Mouse (Mus musculus) stomach, postnatal 0 days (tissue): ENCODE measurements around the gene Ltv1. TPM values are rescaled to one million over a fixed set of nuclear protein-coding genes. Genes with fewer than 3 reads are reported as not detected.

Experiments used
- ATAC-seq: fragments of 200-750 bp; cut with Nextera tagmentation; 2 replicates; pipeline ENCODE4 v1.8.0; 2017; ENCODE audit not compliant: low FRiP score, low TSS enrichment
- DNase-seq: peaks from one replicate; pipeline ENCODE4 v3.0.0-alpha.2; 2016; ENCODE audit warnings: low spot score
- H3K27ac ChIP-seq: fragments of 300-500 bp; sonication (generic); replicated peaks from 2 replicates; pipeline ENCODE4 v1.5.1; 2014; ENCODE audit warnings: mild to moderate bottlenecking, control low read depth
- H3K27me3 ChIP-seq: fragments of 300-500 bp; sonication (generic); 2 replicates; pipeline ENCODE4 v1.6.1; 2014; ENCODE audit warnings: low read length; ENCODE audit not compliant: control insufficient read depth, insufficient read depth
- H3K36me3 ChIP-seq: fragments of 300-500 bp; sonication (generic); 2 replicates; pipeline ENCODE4 v1.6.1; 2014; ENCODE audit warnings: low read length, mixed read lengths; ENCODE audit not compliant: control insufficient read depth, insufficient read depth
- H3K4me1 ChIP-seq: fragments of 300-500 bp; sonication (generic); replicated peaks from 2 replicates; pipeline ENCODE4 v1.6.1; 2014; ENCODE audit warnings: antibody characterized with exemption; ENCODE audit not compliant: control insufficient read depth, insufficient read depth
- H3K4me2 ChIP-seq: fragments of 300-500 bp; sonication (generic); replicated peaks from 2 replicates; pipeline ENCODE4 v1.6.1; 2014; ENCODE audit warnings: low read depth, mild to moderate bottlenecking, control low read depth, moderate library complexity
- H3K4me3 ChIP-seq: fragments of 300-500 bp; sonication (generic); 2 replicates; pipeline ENCODE4 v1.5.1; 2014; ENCODE audit warnings: low read depth, low read length, control low read depth
- H3K9ac ChIP-seq: fragments of 300-500 bp; sonication (generic); 2 replicates; pipeline ENCODE4 v1.6.1; 2014; ENCODE audit warnings: mild to moderate bottlenecking, low read length, control low read depth, mixed read lengths
- H3K9me3 ChIP-seq: fragments of 300-500 bp; sonication (generic); 2 replicates; pipeline ENCODE4 v1.6.1; 2016; ENCODE audit warnings: low read length; ENCODE audit not compliant: control insufficient read depth
- CTCF ChIP-seq: IDR thresholded peaks from 2 replicates; pipeline ENCODE4 v1.5.1; 2016; ENCODE audit warnings: antibody characterized with exemption, low read depth, mild to moderate bottlenecking, moderate library complexity
- EP300 ChIP-seq: optimal IDR thresholded peaks from 2 replicates; pipeline ENCODE3; 2016; ENCODE audit warnings: antibody characterized with exemption
- WGBS: fragments of 180-500 bp; shearing (Covaris S2); extraction: QIAGEN DNeasy Blood & Tissue Kit; methylation state at CpG from one replicate; pipeline ENCODE4 v1.1.7; 2014; 5-methylcytosine and 5-hydroxymethylcytosine counted together
- polyA plus RNA-seq: library from polyadenylated mRNA; unstranded; fragments of >200 nt; fragmentation: Nextera tagmentation; extraction: Ambion mirVana; gene quantifications from 2 replicates; pipeline ENCODE4 v1.2.1, GENCODE M21; 2015

Gene Ltv1
- polyA plus RNA-seq, 1 experiment from 2014 or later, result 63.1 TPM

DNA sequence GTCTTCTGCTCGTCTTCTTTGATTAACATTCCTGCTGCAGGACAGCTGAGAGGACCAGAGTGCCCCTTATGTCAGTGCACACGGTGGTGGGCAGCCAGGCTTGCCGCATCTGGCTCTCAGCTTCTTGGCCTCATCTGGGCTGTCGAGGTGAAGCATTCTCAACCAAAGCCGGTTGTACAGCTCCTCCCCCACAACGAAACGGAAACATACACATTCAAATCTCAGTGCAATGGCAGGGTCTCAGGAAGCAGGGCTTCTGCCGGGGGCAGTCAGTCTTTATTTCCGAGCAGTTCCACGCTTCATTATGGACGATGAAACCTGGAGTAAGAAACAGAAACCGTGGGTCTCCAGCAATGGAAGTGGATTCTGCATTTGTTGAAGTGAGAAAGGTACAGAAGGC lies 21.0 kb upstream of the Ltv1 start:
- Histone ChIP-seq H3K27me3 (no peaks in the 10 kb centered on the region), H3K36me3 (no peaks in the 10 kb centered on the region), H3K9me3 (no peaks in the 10 kb centered on the region), H3K9ac (no peak overlapping the region), H3K4me2 (no peak overlapping the region), H3K4me3 (no peak overlapping the region), H3K27ac (no peak overlapping the region), H3K4me1 (no peaks in the 10 kb centered on the region)
- DNase-seq (no peak), ATAC-seq (no peak)
- WGBS, result 68% methylated on average over 12 of the region's 12 CpGs
- TF ChIP-seq CTCF (no peak), EP300 (no peak)

DNA sequence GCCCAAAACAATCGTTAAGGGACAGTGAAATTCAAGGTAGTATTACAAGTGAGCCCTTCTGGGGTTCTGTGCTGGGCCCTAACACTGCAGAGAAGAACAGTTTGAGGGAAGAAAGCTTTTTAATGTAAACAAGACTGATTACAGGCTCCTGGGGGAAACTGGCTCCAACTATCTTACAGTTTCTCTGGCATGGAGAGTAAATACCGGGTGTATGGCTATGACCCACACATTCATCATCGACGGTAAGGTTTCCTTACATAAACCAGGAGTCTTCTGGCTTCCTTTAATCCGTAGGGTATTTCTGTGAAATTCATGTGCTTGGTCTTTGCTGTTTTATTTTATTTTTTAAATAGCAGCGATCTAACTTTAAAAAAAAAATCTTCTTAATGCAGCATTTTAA lies 19.9 kb upstream of the Ltv1 start:
- TF ChIP-seq EP300 (no peak), CTCF (no peak)
- no peak overlapping the region; the same call in 1 of the 2 replicates for H3K27ac ChIP-seq
- no peak overlapping the region for H3K4me3 ChIP-seq
- DNase-seq, result no peak
- 45% methylated on average over 6 of the region's 6 CpGs for WGBS
- no peak for ATAC-seq
- no peak overlapping the region for H3K4me2 ChIP-seq
- no peak overlapping the region for H3K9ac ChIP-seq
- H3K4me1 ChIP-seq, result no peaks in the 10 kb centered on the region
- H3K36me3 ChIP-seq, result no peaks in the 10 kb centered on the region
- H3K27me3 ChIP-seq, result no peaks in the 10 kb centered on the region
- no peaks in the 10 kb centered on the region for H3K9me3 ChIP-seq

DNA sequence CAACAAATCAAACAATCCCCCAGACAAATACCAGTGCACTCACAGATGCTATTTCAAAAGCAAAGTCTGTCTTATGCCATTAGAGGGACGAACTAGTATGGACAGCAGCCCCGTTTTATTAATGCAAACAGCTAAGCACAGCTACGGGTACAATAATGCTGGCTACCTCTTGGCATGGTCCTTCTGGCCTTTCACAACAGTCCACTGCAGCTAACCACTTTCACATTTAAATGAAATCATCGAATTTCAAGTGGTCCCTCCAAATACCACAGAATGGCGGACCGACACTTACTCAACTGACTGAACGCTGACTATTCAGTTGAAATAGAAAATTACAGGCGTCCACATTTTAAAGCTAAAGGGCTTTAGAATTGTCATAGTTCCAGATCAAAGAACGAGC lies 19.4 kb upstream of the Ltv1 start:
- TF ChIP-seq EP300 (no peak), CTCF (no peak)
- WGBS, result 67% methylated on average over 9 of the region's 9 CpGs
- Histone ChIP-seq H3K9me3 (no peaks in the 10 kb centered on the region), H3K9ac (no peak overlapping the region), H3K27me3 (no peaks in the 10 kb centered on the region), H3K4me2 (no peak overlapping the region), H3K36me3 (no peaks in the 10 kb centered on the region), H3K27ac (no peak overlapping the region), H3K4me1 (no peaks in the 10 kb centered on the region), H3K4me3 (no peak overlapping the region)
- ATAC-seq, result no peak
- no peak for DNase-seq

DNA sequence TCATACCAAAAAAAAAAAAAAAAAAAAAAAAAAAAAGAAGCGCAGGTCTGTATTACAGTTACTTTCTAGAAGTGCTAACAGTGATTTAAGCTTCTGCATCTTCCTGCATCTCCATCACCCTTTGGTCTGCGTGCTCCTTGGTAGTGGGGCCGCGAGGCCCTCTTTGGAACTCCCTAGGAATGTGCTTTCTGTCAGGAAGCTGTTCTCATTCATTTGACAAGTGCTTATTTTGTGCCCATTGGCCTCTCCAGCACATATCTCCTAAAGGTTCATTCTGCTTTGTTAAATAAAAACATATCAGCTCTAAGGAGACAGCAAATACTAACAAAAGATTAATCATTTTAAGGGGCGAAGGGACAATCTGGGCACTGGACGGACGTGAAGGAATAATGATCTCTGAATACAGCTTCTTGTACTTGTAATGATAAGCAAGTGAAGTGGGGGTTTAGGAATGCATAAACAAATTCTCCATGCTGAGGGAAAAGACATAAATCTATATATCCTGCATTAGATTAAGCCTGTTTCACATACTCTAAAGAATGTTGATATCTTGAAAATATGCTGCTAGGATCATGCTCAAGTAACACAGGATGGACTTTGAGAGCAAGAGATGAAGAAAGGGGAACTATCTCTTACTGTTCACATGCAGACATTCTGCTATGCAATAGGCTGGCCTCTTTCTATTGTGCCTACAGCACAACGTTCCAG lies 17.1 kb upstream of the Ltv1 start:
- no peaks in the 10 kb centered on the region for H3K27me3 ChIP-seq
- no peaks in the 10 kb centered on the region for H3K9me3 ChIP-seq
- no peak overlapping the region for H3K9ac ChIP-seq
- H3K27ac ChIP-seq, result no peak overlapping the region; the same call in 1 of the 2 replicates
- 30% methylated on average over 8 of the region's 8 CpGs for WGBS
- H3K4me3 ChIP-seq, result no peak overlapping the region
- H3K4me1 ChIP-seq, result no peaks in the 10 kb centered on the region
- no peak for DNase-seq
- H3K36me3 ChIP-seq, result no peaks in the 10 kb centered on the region
- ATAC-seq, result peak; percentile 21; the same call in 1 of the 2 replicates
- no peak overlapping the region for H3K4me2 ChIP-seq
- TF ChIP-seq CTCF, result no peak
- TF ChIP-seq EP300, result no peak

DNA sequence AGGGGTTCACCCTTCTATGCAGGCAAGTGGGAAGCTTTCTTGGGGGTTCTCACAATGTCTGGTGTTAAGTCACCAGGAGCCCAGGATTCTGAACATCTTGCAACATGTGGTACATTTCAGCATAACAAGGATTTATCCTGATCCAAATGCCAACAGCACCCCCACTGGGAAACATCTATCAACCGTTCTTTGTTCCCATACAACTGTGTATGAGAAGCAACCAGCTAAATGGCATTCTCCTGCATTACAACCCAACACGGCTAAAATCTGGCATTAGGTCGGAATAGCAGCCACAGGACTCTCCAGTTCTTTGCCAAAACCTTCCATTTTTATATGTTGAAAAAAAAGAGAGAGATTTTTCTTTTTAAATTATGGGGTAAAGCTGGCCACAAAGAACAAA lies 16.5 kb upstream of the Ltv1 start:
- WGBS, result 38% methylated on average over 3 of the region's 3 CpGs
- ATAC-seq (no peak), DNase-seq (no peak)
- TF ChIP-seq EP300, result no peak
- no peak for TF ChIP-seq CTCF
- no peak overlapping the region for H3K4me2 ChIP-seq
- no peaks in the 10 kb centered on the region for H3K27me3 ChIP-seq
- H3K9ac ChIP-seq, result no peak overlapping the region
- H3K27ac ChIP-seq, result no peak overlapping the region
- no peak overlapping the region for H3K4me3 ChIP-seq
- no peaks in the 10 kb centered on the region for H3K4me1 ChIP-seq
- H3K9me3 ChIP-seq, result no peaks in the 10 kb centered on the region
- H3K36me3 ChIP-seq, result no peaks in the 10 kb centered on the region

DNA sequence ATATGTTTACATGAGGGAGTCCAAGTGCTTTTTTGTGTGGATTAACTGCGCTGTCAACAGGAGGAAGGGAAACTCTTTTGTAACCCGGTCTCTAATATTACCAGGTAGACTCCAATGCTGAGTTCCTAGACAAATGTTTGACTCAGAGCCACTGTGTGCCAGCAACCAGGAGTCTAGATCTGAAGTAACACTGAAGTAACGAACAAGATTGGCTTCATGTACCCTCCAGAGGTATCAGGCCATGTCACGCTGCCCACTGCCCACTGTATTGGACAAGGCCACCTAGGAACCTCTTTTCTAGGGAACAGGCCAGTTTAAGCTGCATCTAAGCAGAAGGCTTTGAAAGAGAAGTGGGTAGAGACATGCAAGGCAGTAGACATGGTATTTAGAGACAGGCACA lies 16.1 kb upstream of the Ltv1 start:
- Histone ChIP-seq H3K27me3 (no peaks in the 10 kb centered on the region), H3K9ac (no peak overlapping the region), H3K4me1 (no peaks in the 10 kb centered on the region), H3K4me3 (no peak overlapping the region), H3K9me3 (no peaks in the 10 kb centered on the region), H3K27ac (no peak overlapping the region), H3K4me2 (no peak overlapping the region), H3K36me3 (no peaks in the 10 kb centered on the region)
- no peak for TF ChIP-seq EP300
- no peak for TF ChIP-seq CTCF
- DNase-seq (no peak), ATAC-seq (no peak)
- WGBS, result 66% methylated on average over 4 of the region's 4 CpGs
